Mouse (Mus musculus): Measurements from ENCODE around the gene Hadhb. TPM values are rescaled to one million over a fixed set of nuclear protein-coding genes. Genes with fewer than 3 reads are reported as not detected.

The Hadhb gene
- total and polyA plus RNA-seq, 2 experiments from 2014 or later: 1,098 to 1,207 TPM

DNA sequence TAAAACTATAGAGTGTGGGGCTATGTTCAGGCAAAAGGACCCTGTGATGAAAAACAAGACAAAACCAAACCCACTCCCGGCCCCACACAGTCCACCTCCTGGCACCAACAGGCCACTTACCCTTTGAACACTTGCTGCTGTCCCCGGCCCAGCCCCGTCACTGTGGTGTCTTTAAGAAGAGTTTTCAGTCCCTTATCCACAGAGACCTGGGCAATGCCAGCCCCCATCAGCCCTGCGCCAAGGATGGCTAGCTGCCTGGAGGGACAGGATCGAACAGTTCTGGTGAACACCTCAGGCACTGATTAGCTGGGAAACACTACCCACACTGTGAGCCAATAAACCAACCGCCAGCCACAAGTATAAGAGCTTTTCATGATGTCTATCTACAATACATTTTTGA, 26.4 kb upstream of the Hadhb start:
- H3K27ac ChIP-seq (ENCODE audit: low read depth): no peak overlapping the region
- no peak overlapping the region for H3K4me3 ChIP-seq (ENCODE audit: low read depth, low read length)
- peaks cover 95% of the 10 kb centered on the region for H3K36me3 ChIP-seq (replicated peaks; ENCODE audit: control insufficient read depth, insufficient read depth, low read length)
- DNase-seq (ENCODE audit: low spot score) (no peak), ATAC-seq (ENCODE audit: insufficient read depth, low read depth) (no peak)
- no peaks in the 10 kb centered on the region for H3K27me3 ChIP-seq (ENCODE audit: control insufficient read depth, insufficient read depth, low read length)
- TF ChIP-seq CTCF (IDR thresholded peaks at IDR 0.05; ENCODE audit: low read depth): no peak
- TF ChIP-seq EP300 (IDR thresholded peaks at IDR 0.05; ENCODE audit: low read depth): no peak
- H3K9me3 ChIP-seq (replicated peaks; ENCODE audit: control insufficient read depth, low read length): no peaks in the 10 kb centered on the region
- no peaks in the 10 kb centered on the region for H3K4me1 ChIP-seq (ENCODE audit: control insufficient read depth, insufficient read depth)
- no peak overlapping the region for H3K4me2 ChIP-seq (ENCODE audit: low read depth, low read length)
- H3K9ac ChIP-seq (replicated peaks; ENCODE audit: low read depth, low read length): no peak overlapping the region
- WGBS: 93% methylated on average over 6 of the region's 6 CpGs

- ATAC-seq (ENCODE audit: insufficient read depth, low read depth) (no peak), DNase-seq (ENCODE audit: low spot score) (no peak)
- Histone ChIP-seq H3K27me3 (ENCODE audit: control insufficient read depth, insufficient read depth, low read length) (no peaks in the 10 kb centered on the region), H3K27ac (ENCODE audit: low read depth) (no peak overlapping the region), H3K9ac (replicated peaks; ENCODE audit: low read depth, low read length) (no peak overlapping the region), H3K4me1 (ENCODE audit: control insufficient read depth, insufficient read depth) (no peaks in the 10 kb centered on the region), H3K4me3 (ENCODE audit: low read depth, low read length) (no peak overlapping the region), H3K9me3 (replicated peaks; ENCODE audit: control insufficient read depth, low read length) (no peaks in the 10 kb centered on the region), H3K36me3 (replicated peaks; ENCODE audit: control insufficient read depth, insufficient read depth, low read length) (peaks cover 95% of the 10 kb centered on the region), H3K4me2 (ENCODE audit: low read depth, low read length) (no peak overlapping the region)
- TF ChIP-seq EP300 (IDR thresholded peaks at IDR 0.05; ENCODE audit: low read depth): no peak
- TF ChIP-seq CTCF (IDR thresholded peaks at IDR 0.05; ENCODE audit: low read depth): no peak
- WGBS: 86% methylated on average over 4 of the region's 4 CpGs
Observed at GRCm38 (mm10) chr5:30131246-30131645, 23.8 kb upstream of the Hadhb start.

DNA sequence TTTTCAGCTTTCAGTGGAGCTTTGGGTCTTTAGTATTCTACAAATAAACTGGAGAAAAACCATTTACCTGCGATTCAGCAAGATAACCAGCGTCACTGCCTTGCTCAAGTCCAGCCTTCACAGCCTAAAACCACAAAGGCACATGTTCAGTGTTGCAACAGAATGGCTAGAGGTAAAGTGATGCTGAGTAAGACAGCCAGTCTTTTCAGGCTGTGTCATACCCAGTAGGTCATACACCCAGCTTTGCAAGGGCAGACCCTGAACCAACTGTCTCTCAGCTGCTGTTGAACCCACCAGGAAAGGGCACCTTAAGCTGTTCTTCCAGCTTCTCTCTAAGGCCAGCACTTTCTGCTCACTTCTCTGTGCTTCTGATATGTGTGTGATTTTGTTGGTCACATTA, 22.9 kb upstream of the Hadhb start:
- no peak for ATAC-seq (ENCODE audit: insufficient read depth, low read depth)
- Histone ChIP-seq H3K9ac (replicated peaks; ENCODE audit: low read depth, low read length) (no peak overlapping the region), H3K36me3 (replicated peaks; ENCODE audit: control insufficient read depth, insufficient read depth, low read length) (peaks cover 92% of the 10 kb centered on the region), H3K27ac (ENCODE audit: low read depth) (no peak overlapping the region), H3K4me1 (ENCODE audit: control insufficient read depth, insufficient read depth) (no peaks in the 10 kb centered on the region), H3K27me3 (ENCODE audit: control insufficient read depth, insufficient read depth, low read length) (no peaks in the 10 kb centered on the region), H3K4me3 (ENCODE audit: low read depth, low read length) (no peak overlapping the region), H3K4me2 (ENCODE audit: low read depth, low read length) (no peak overlapping the region), H3K9me3 (replicated peaks; ENCODE audit: control insufficient read depth, low read length) (no peaks in the 10 kb centered on the region)
- WGBS: 90% methylated on average over 2 of the region's 2 CpGs
- no peak for DNase-seq (ENCODE audit: low spot score)
- TF ChIP-seq CTCF (IDR thresholded peaks at IDR 0.05; ENCODE audit: low read depth) (no peak), EP300 (IDR thresholded peaks at IDR 0.05; ENCODE audit: low read depth) (no peak)

GRCm38 (mm10) chr5:30135711-30136231, 19.3 kb upstream of the Hadhb start:
- Histone ChIP-seq H3K9me3 (replicated peaks; ENCODE audit: control insufficient read depth, low read length) (no peaks in the 10 kb centered on the region), H3K4me3 (ENCODE audit: low read depth, low read length) (no peak overlapping the region), H3K4me2 (ENCODE audit: low read depth, low read length) (no peak overlapping the region), H3K36me3 (replicated peaks; ENCODE audit: control insufficient read depth, insufficient read depth, low read length) (peaks cover 89% of the 10 kb centered on the region), H3K4me1 (ENCODE audit: control insufficient read depth, insufficient read depth) (no peaks in the 10 kb centered on the region), H3K9ac (replicated peaks; ENCODE audit: low read depth, low read length) (no peak overlapping the region), H3K27me3 (ENCODE audit: control insufficient read depth, insufficient read depth, low read length) (no peaks in the 10 kb centered on the region), H3K27ac (ENCODE audit: low read depth) (no peak overlapping the region)
- DNase-seq (ENCODE audit: low spot score) (no peak), ATAC-seq (ENCODE audit: insufficient read depth, low read depth) (no peak)
- WGBS: 88% methylated on average over 11 of the region's 11 CpGs
- no peak for TF ChIP-seq CTCF (IDR thresholded peaks at IDR 0.05; ENCODE audit: low read depth)
- TF ChIP-seq EP300 (IDR thresholded peaks at IDR 0.05; ENCODE audit: low read depth): no peak

- 90% methylated on average over 9 of the region's 9 CpGs for WGBS
- H3K27me3 ChIP-seq (ENCODE audit: control insufficient read depth, insufficient read depth, low read length): no peaks in the 10 kb centered on the region
- DNase-seq (ENCODE audit: low spot score) (no peak), ATAC-seq (ENCODE audit: insufficient read depth, low read depth) (no peak)
- no peak overlapping the region for H3K9ac ChIP-seq (replicated peaks; ENCODE audit: low read depth, low read length)
- no peaks in the 10 kb centered on the region for H3K9me3 ChIP-seq (replicated peaks; ENCODE audit: control insufficient read depth, low read length)
- H3K4me3 ChIP-seq (ENCODE audit: low read depth, low read length): no peak overlapping the region
- no peak overlapping the region for H3K4me2 ChIP-seq (ENCODE audit: low read depth, low read length)
- no peak overlapping the region for H3K27ac ChIP-seq (ENCODE audit: low read depth)
- peaks cover 91% of the 10 kb centered on the region for H3K36me3 ChIP-seq (replicated peaks; ENCODE audit: control insufficient read depth, insufficient read depth, low read length)
- no peaks in the 10 kb centered on the region for H3K4me1 ChIP-seq (ENCODE audit: control insufficient read depth, insufficient read depth)
- no peak for TF ChIP-seq CTCF (IDR thresholded peaks at IDR 0.05; ENCODE audit: low read depth)
- no peak for TF ChIP-seq EP300 (IDR thresholded peaks at IDR 0.05; ENCODE audit: low read depth)
Observed at GRCm38 (mm10) chr5:30137271-30137670, 17.8 kb upstream of the Hadhb start.

GRCm38 (mm10) chr5:30138193-30138592, 16.9 kb upstream of the Hadhb start:
- H3K4me2 ChIP-seq (ENCODE audit: low read depth, low read length): no peak overlapping the region
- ATAC-seq (ENCODE audit: insufficient read depth, low read depth) (no peak), DNase-seq (ENCODE audit: low spot score) (no peak)
- no peaks in the 10 kb centered on the region for H3K4me1 ChIP-seq (ENCODE audit: control insufficient read depth, insufficient read depth)
- TF ChIP-seq CTCF (IDR thresholded peaks at IDR 0.05; ENCODE audit: low read depth) (no peak), EP300 (IDR thresholded peaks at IDR 0.05; ENCODE audit: low read depth) (no peak)
- H3K9me3 ChIP-seq (replicated peaks; ENCODE audit: control insufficient read depth, low read length): no peaks in the 10 kb centered on the region
- 85% methylated on average over 4 of the region's 4 CpGs for WGBS
- no peaks in the 10 kb centered on the region for H3K27me3 ChIP-seq (ENCODE audit: control insufficient read depth, insufficient read depth, low read length)
- H3K9ac ChIP-seq (replicated peaks; ENCODE audit: low read depth, low read length): no peak overlapping the region
- H3K27ac ChIP-seq (ENCODE audit: low read depth): no peak overlapping the region
- peaks cover 91% of the 10 kb centered on the region for H3K36me3 ChIP-seq (replicated peaks; ENCODE audit: control insufficient read depth, insufficient read depth, low read length)
- H3K4me3 ChIP-seq (ENCODE audit: low read depth, low read length): no peak overlapping the region

All from heart, postnatal 0 days (tissue).